Mouse (Mus musculus) left cerebral cortex, postnatal 36 days (tissue): Measurements from ENCODE around the gene Cenpx. TPM values are rescaled to one million over a fixed set of nuclear protein-coding genes. Genes with fewer than 3 reads are reported as not detected.

Experiments
- DNase-seq, 2 experiments: peaks; one replicate each; pipeline ENCODE4 v3.0.0; 2021 to 2022; ENCODE audit warnings: low spot score in 2 of 2, mixed read lengths in 1 of 2
- intact Hi-C: fragments of 180-260 bp; cut with DNase I; formaldehyde crosslinking; loops from one replicate; pipeline ENCODE4 v1.15.1; 2025
- total RNA-seq, 2 experiments: library from RNA; stranded (reverse); gene quantifications; 2 replicates each; pipeline ENCODE4 v1.2.3; 2021

Cenpx gene
- total RNA-seq, 2 experiments from 2014 or later: 18.1 to 19.2 TPM

DNA sequence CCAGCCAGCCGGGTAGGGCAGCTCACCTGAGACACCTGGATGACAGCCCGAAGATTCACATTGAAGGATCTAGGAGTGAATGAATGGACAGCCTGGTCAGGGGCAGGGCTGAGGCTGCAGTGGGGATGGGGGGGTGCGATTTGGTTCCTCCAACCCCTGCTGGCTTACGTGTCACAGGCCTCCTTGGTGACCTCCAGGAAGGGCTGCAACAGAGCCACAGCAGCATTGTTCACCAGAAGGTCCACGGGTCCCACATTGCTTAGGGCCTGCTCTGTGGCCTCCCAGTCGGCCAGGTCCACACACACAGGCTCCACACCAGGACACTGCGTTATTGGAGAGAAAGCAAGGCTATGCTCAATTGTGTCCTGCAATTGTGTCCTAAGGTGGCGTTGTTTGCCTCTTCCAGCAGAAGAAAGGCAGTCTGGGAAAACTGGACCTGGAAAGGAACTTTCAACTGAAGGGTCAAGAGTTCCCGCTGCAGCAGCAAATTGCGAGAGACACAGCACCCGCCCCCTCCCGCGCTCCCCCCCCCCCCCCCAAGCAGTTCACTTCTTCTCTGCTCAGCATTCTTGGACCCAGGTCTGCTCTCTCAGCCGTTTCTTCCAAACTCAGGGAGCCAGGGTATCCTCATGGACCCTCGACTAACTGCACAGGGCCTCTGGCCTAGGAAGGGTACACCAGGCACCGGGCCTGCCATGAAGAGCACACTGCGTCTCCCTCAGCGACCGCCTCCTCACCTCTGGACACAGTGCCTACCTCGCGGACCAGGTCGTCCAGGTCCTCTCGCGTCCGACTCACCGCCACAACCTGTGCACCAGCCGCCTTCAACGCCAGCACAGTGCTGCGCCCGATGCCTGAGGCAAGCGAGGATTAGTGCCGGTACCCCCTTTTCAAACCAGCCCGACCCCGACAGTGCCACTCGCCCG, 13.0 kb upstream of the Cenpx start:
- no peak for DNase-seq
- intact Hi-C loops: no loop called here

DNA sequence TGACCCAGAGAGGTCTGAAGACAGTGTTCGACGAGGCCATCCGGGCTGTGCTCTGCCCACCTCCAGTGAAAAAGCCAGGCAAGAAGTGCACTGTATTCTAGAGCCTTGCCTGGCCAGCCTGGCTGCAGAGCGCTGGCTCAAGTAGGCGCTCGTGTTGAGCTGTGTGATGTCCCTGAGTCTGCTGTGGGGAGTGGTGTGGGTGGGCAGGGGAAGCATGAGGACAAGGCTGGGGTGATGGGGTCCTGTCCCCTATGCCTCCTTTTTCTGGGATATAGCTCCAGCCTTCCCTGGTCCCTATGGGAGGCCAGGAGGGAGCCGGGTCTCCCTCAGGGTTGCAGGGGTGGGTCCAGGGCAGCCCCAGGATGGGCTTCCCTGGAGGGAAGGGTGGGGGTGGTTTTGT, 10.0 kb upstream of the Cenpx start:
- intact Hi-C loops: no loop called here
- DNase-seq: no peak

DNA sequence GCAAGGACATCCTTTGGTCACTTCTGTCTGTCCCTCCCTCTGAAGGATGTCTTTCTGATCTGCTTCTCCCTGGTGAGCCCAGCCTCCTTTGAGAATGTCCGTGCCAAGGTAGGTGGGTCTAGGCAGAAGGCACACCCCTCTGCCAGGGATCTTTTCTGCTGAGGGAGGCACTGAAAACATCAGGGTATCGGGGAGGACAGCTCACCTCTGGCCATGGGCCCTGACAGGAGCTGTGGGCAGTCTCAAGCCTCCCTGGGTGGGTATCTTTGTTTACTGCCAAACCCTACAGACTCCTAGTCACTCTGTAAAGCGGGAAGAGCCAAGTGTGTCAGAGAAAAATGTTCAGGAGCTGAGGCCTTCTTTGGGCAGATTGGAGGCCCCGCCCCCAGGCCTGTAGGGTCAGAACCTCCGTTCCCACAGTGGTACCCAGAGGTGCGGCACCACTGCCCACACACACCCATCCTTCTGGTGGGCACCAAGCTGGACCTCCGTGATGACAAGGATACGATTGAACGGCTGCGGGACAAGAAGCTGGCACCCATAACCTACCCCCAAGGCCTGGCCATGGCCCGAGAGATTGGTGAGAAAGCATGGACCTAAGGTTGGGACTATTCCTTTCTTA, 9.3 kb upstream of the Cenpx start:
- intact Hi-C loops: no loop called here

DNA sequence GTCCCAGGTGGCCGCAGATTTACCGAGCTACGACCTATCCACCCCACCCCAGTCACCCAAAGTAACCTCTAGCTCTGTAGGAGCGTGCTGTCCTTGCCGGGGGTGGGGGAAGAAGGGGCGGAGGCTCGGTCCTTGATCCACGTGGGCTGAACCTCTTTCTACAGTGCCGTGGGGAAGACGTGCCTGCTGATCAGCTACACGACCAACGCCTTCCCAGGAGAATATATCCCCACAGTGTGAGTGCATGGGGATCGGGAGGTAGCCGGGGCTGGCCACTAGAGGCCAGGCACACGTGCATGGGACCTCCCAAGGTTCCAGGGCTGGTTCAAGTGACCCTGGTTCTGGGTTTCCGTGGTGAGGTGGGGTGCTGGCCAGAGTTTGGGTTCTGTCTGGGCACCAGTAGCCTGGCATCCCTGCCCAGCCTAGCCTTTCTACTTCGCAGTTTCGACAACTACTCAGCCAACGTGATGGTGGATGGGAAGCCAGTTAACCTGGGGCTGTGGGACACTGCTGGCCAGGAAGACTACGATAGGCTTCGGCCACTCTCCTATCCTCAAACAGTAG, 8.6 kb upstream of the Cenpx start:
- no peak for DNase-seq
- intact Hi-C loops: no loop called here

More for the DNA sequence above, 9.3 kb upstream of the Cenpx start:
- DNase-seq: no peak

DNA sequence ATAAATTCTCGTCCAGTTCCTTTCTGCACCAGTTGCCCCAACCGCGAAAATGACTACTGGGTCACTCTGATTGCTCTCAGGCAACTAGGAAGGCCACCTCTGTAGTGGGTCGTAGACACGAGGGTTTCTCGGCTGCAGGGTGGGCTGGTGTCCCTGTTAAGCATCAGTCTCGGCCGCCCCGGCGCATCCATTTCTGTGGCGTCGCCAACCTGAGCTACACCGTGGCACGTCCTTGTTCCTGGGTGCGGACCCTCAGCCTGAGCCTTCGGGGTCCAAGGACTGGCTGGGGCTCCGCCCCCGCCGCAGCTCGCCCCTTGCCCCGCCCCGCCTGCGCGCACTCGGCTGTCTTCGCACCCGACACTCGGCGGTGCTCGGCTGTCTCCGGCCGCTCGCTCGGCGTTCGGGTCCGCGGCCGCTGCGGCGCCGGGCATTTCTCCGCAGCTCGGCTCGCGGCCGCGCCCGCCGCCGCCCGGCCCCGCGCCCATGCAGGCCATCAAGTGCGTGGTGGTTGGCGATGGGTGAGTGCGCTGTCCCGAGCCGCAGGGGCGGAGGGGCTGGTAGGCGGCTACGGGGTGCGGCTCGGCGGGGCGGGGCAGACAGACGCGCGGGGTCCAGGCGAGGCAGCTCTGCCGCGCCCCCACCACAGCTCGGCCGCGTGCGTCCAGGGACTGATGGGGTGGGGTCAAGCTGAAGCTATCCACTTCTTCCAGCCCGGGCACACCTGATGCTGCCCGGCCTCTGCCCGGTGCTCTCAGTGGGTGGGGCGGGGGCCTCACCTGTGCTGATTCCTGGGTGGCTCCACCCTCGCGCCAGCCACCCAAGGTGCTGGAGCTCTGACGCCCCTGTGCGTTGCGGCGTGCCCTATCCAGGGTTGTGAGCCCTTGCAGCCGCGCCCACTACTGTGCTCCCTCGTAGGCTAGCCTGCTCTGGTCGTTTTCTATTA, 7.9 kb upstream of the Cenpx start, which contains the start of gene Rac3:
Gene Rac3 (plus strand): TSS at position 347 of the 943 bp plus-strand sequence.
- intact Hi-C loops: no loop called here
- peak; percentile 61 to 68 for DNase-seq

DNA sequence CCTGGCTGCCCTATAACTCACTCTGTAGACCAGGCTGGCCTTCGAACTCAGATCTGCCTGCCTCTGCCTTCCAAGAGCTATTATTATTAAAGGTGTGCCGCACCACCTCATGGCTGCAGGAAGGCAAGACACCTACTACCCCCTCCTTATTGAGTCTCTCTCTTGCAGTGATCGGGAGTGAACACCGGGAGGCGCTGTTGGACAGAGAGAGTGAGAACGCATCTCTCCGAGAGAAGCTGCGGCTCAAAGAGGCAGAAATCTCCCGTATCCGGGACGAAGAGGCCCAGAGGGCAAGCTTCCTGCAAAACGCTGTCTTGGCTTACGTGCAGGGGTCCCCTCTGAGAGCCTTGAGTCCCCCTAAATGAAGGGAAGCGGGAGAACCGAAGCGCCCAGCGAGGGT, 6.9 kb upstream of the Cenpx start:
- DNase-seq: peak; percentile 82 to 89

DNA sequence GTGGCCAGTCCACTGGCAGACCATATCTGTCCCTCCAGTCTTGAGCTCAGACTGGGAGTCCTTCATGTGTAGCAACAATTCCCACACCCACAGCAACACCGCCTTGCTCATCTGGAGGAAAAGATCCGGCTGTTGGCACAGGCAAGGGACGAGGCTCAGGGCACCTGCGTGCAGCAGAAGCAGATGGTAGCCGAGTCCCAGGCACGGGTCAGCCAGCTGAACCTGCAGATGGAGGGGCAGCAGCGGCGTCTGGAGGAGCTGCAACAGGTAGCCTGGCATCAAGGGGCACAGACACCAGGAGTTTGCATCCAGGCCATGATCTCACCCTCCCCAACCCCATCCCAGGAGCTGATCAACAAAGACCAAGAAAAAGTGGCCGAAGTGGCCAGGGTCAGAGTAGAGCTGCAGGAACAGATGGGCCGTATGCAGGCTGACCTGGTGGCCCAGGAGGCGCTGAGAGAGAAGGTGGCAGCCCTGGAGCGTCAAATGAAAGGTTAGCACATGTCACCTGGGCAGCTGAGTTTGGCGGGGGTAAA, 6.4 kb upstream of the Cenpx start:
- intact Hi-C loops: loop anchor here (1.0 kb wide), 1 partner anchor 56 kb away; no protein-coding TSS in a partner anchor
- no peak for DNase-seq

More for the DNA sequence above, 6.9 kb upstream of the Cenpx start:
- intact Hi-C loops: loop anchor here (1.0 kb wide), 1 partner anchor 56 kb away; no protein-coding TSS in a partner anchor

DNA sequence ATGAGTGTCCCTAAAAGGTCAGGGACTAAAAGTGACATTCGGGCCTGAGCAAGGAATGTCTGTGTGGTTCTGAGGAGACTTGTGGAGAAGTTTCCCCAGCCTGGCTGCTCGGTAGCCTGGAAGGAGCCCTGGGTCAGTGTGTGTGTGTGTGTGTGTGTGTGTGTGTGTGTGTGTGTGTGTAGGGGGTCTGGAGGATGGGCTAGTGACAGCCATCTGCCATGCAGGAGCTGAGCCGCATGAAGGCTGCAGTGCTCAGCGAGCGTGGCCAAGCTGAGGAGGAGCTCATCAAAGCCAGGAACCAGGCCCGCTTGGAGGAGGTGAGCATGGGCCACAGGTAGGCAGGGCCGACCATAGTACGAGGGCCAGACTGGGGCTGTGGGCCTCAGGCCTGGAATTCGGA, 5.7 kb upstream of the Cenpx start:
- intact Hi-C loops: no loop called here

DNA sequence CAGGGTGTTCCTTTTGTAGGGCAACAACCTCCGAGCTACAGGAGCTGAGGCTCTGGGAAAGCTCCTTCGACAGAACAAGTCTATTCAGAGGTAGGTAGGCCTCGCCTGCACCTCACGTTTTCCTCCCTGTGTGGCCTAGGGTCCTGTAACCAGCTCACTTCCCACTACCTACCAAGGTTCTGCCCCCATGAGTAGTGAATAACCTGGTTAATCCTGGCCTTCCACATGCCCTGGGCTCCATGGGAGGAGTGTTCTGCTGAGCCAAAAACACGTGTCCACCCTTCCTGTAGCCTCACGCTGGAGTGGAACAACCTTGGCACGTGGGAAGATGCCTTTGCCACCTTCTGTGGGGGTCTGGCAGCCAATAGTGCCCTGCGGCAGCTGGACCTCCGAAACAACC, 1.6 kb upstream of the Cenpx start:
- intact Hi-C loops: no loop called here
- DNase-seq: no peak

More for the DNA sequence above, 5.7 kb upstream of the Cenpx start:
- DNase-seq: no peak

DNA sequence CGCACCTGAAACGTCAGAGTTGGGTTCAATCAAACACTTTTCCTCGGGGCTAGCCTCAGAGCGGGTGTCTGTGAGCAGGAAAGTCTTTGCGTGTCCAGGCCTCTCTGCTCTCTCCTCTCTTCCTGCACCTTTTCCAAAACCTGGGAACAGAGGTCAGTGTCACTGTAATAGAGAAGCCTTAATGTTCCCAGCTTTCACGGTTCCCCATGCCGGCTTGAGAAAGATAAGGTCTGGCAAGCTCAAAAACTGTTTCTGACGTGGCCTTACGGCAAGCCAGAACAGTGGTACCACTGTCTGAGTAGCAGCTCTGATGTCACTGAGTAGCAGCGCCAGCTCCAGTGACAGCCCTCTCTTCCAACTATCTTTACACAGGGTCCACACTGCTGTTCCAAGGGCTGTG, 1.0 kb upstream of the Cenpx start:
- intact Hi-C loops: no loop called here
- no peak for DNase-seq

DNA sequence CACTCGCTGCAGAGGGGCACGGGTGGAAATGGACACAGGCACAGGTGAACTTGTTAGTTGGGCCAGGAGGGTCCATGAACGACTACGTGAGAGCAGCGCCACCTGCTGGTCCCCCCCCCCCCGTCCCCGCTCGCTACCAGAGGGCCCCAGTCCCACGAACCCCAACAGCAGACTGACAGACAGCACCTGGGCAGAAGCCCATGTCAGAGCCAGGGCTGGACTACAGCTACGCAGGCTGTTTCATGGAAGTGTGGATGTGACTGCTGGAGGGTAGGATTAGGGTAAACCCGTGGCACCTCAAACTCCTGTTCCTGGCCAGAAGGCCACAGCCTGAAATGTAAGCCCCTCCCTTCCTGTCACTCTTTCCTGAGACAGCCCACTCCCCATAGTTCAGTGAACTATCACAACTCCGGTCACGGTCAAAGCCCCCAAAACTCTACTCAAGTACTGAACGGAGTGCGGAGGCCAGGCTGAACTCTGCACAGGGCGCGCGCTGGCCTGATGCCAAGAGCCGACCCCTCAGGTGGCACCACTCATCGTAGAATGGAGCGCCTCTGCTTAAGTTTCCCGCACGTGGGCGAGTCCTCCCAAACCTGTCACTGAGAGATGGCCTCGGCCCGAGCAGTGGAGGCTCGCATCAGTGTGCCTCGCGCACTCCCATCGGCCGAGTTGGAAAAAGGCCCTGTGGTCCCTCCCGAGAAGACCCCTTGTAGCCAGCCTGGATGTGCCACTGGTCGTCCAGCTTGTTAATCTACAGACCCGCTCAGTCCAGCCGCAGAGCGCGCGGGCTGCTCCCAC, 568 bp downstream of the Cenpx start:
- intact Hi-C loops: loop anchor here (2.0 kb wide), 2 partner anchors 54 to 88 kb away; partner anchors contain the start of gene Sirt7
- no peak for DNase-seq

DNA sequence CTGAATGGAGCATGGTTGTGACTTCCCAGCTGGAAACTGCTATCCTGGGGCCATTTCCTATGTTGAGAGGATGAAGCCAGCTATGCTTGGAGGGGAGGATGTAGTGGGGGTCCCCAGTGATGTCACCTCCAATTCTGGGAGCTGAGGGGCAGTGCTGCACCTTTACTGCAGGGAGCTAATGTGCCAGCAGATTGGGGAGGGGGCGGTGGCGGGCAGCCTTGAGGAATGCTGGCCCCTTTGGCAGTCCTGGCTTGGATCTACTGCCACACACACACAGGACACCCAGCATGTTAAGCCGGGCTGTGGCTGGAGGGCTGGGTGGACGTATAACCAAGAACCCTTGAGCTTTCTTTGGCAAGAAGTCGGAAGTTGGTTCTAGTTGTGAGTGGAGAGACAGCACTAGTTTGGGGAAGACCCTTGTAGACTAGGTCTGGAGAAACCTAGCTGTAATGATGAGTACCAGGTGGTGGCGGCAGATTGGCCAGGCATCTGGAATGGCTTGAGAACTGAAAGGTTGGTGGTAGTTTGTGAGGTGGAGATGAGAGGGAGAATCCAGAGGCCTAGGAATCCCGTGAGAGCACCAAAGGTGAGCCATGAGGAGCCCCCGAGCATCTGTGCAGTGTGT, 1.4 kb downstream of the Cenpx start:
- no peak for DNase-seq
- intact Hi-C loops: loop anchor here (2.0 kb wide), 2 partner anchors 53 to 87 kb away; partner anchors contain the start of gene Sirt7

DNA sequence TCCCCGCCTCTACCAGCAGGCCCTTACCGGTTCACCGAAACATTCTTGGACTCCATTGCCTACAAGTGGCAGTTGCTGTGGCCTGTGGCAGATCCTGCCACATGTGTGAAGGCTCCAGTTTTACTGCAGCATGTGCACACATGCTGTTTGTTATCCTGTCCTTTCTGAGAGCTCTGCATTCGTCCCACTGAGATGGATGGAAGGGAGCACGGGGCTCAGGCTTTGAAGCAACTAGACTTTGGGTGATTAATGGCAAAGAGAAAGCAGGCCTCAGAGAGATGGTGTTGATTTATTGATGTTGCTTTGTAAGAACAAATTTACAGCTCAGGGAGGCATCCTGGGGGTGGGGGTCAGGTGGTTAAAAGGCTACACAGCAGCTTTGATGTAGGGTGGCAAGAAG, 2.9 kb downstream of the Cenpx start:
- DNase-seq: no peak
- intact Hi-C loops: no loop called here

DNA sequence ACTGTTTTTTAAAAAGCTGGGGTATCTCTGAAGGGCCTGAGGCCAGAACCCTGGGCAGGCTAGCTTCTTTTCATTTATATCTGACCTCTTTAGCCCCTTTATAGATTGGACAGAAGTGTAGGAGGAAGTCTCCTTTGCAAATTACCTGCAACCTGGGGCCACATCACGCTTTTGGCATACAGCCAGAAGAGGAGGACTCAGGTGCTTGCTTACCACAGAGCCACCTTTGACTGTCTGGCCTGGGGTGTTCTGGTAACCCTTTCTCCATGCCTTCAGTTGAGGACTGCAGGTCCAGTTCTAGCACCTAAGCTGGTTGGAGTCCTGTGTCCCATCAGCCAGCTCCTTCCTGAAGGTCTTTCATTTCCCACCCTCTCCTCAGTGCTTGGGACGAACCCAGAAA, 4.0 kb downstream of the Cenpx start:
- intact Hi-C loops: loop anchor here (5.0 kb wide), 1 partner anchor 37 kb away; the partner anchor contains the start of gene Aspscr1
- no peak for DNase-seq

DNA sequence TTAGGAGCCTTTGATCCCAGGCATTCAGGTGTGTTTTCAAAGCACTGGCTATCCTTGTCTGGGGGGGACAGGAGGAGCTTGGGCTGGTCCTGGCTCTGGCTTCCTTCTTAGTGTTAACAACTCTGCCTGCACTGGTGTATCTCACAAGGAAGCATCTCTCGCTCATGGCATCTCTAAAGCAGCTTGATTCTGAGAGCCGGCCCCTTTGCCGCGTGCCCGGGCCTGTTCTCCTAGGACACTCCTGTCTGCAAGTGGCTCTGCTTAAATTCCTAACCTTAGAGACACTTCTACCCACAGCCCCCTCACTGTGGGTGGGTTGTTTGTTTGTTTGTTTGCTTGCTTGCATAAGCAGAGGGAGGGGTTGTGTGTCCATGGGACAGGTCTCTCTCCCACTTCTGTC, 5.6 kb downstream of the Cenpx start:
- no peak for DNase-seq
- intact Hi-C loops: loop anchor here (5.0 kb wide), 1 partner anchor 36 kb away; the partner anchor contains the start of gene Aspscr1

DNA sequence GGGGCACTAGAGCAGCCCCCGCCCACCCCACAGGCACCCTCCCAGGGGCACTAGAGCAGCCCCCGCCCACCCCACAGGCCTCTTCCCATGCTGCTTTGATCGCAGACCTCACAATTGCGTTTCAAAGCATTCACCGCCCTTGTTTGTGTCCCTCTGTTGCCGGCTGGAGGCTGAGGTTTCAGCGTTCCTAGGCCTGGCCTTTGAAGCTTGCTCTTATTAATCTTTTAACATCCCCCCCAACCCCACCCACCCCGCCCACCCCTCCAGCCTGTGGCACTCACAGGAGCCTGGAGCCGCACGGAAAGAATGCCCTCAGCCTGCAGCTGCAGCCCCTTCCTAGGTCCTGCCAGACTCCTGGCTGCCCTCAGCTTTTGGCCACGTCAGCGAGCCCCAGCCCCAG, 6.3 kb downstream of the Cenpx start:
- DNase-seq: no peak
- intact Hi-C loops: loop anchor here (5.0 kb wide), 1 partner anchor 35 kb away; the partner anchor contains the start of gene Aspscr1

DNA sequence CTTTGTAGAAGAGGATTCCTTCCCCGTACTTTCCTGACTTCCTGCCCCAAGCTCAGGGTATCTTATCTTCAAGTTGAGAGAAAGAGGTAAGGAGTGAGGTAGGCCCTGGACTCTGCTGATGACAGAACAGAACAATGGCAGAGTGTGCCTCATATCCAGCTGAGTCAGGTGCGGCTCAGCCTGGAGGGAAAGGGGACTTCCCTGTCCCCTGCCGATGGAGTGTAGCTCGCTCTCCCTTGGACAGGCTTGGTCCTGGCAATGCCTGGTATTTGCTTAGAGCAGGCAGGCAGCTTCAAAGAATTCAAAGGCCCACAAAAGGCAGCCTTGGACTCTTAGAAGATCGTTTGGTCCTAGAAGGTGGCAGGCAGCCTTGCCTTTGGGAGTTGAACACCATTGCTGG, 7.4 kb downstream of the Cenpx start:
- intact Hi-C loops: loop anchor here (5.0 kb wide), 1 partner anchor 34 kb away; the partner anchor contains the start of gene Aspscr1
- no peak for DNase-seq
